Mouse (Mus musculus): Measurements from ENCODE around the gene Ccpg1.
A peak's percentile ranks its signal among the peaks of the same experiment; 100 is the strongest.

Gene Ccpg1

DNA sequence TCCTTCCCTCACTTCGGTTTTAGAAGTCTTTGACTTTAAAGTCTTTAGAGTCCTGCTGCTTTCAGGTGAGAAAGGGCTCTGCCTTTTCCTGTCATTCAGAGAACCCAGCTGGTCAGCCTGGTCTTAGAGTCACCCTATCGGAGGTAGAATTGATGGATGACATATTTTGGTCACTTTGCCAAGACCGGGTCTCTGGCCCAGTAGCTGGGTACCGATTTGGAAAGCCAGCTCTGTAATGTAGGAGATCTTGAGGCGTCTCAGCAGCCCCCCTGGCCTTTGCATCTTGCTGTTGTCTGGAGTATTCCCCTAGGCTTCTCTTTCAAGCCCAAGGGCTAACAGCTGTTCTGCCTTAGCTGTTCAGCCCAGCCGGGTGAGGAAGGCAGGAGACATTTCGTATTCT is 60.0 kb downstream of the Ccpg1 start:
- peak; percentile 50 for DNase-seq (ENCODE audit: low read depth, low spot score)

GRCm38 (mm10) chr9:73045711-73046110 is 60.5 kb downstream of the Ccpg1 start:
- DNase-seq (ENCODE audit: low read depth, low spot score): no peak

DNA sequence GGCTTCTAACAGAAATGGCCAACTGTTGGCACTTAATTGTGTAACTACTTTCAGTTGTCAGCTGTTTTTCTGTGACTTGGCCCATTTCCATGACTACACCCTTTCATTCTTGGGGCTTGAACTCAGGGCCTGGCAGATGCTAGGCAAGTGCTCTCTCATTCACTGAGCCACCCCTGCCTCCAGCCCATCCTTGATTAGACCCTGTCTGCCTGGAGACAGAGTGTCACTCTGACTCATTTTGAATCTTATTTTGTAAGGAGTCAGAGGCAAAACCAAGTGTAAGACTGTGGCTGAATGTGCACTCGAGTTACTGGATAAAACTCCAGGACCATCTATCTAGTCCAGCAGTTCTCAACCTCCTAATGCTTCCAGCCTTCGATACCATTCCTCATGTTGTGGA is 62.7 kb downstream of the Ccpg1 start:
- no peak for DNase-seq (ENCODE audit: low read depth, low spot score)

DNA sequence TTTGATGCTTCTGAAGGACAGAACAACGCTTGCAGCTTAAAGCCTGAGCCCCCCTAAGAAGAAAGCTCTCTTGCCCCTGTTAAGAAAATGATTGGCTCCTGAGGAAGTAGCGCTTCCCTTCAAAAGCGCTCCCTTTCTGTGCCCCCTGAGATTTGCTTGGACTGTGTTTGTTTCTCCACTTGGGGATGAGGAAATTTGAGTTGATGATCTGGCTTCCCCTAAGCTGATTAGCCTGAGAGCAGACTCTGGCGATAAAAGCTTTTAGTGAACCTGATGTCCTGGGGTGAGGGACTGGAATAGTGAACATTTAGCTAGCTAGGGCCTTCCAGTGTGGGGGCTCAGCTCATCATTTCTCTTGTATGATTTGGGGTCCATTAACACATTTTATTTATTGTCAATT is 63.7 kb downstream of the Ccpg1 start:
- no peak for DNase-seq (ENCODE audit: low read depth, low spot score)

DNA sequence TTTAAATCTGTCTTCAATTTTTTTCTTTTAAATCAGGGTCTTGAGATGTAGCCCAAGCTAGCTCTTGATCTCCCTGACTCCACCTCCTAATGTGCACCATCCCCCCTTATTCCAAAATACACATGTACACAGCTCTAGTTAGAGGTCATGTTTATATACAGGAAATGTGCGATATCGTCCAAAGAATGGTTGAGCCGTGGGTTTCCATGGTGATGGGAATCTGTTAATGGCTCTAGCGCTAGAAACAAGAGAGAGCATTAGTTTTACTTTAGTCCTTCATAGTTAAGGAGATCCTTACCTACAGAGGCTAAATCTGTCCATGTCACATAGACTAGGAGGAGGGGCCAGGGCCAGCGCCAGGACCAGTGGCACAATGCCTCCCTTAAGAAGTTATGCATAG is 64.6 kb downstream of the Ccpg1 start:
- DNase-seq (ENCODE audit: low read depth, low spot score): peak; percentile 16

DNA sequence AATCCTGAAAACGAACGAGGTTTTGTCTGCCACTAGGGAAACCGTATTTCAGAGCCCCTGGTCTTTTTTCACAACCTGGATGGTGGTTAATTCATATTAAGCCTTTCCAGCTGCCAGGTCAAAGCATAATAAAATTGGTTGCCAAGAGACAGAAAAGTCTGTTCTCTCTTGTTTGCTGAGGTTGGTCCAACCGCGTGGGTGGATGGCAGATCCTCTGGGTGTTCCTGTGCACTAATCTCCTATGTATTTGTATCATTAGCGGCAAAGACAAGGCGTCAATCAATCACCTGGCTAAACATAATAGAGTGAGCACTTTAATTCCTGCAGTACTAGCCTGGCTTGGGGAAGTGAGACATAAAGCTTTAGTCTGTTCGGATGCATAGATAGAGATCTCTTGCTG is 65.4 kb downstream of the Ccpg1 start:
- peak; percentile 57 for DNase-seq (ENCODE audit: low read depth, low spot score)

DNA sequence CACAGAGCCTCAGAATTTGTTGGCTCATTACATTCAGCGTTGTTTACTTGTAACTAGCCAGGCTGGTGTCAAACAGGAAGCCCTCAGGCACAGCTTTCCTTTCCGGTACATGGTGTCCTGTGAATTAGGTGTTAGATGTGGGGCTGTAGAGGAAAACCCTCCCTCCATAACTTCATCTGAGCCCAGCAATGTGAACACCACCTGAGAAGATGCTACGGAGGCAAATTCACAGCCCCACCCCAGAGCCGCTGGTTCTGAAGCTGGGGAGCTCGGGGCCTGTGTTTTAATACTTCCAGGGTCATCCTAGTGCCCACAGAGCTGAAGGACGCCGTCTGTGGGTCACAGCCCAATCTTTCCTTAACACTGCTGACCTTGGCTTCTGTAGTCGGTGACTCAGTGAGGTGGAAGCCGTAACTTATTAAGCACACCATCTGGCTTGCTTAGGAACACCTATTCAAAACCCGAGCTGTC is 70.2 kb downstream of the Ccpg1 start:
- peak; percentile 59 for DNase-seq (ENCODE audit: low read depth, low spot score)

DNA sequence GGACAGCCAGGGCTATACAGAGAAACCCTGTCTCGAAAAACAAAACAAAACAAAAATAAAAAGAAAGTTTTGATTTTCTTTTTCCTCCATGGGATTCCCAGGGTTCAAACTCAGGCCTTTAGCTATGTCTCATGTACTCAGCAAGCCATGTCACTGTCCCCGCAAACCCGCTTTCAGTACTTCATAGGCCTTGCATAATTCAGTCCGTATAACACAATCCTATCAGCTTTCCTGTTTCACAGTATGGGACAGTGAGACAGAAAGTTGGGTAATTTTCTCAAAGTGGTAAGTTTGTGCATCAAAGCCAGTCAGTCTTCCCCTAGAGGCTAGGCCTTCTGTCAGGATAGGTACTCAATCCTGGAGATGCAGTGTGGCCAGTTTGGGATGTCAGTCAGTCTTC is 74.0 kb downstream of the Ccpg1 start:
- no peak for DNase-seq (ENCODE audit: low read depth, low spot score)

- DNase-seq (ENCODE audit: low read depth, low spot score): no peak
Observed at GRCm38 (mm10) chr9:73063621-73064290, 78.5 kb downstream of the Ccpg1 start.

Measured in brain, adult 2 months (tissue).